Mouse (Mus musculus): Measurements from ENCODE around the gene Birc5. TPM values are rescaled to one million over a fixed set of nuclear protein-coding genes. Genes with fewer than 3 reads are reported as not detected.

The Birc5 gene
- polyA plus RNA-seq (2014; fragmentation: Illumina TruSeq; extraction: RNeasy Lipid Tissue Mini Kit (QIAGEN cat#74804); ENCODE audit: low read depth, low replicate concordance): 20.3 TPM

GRCm38 (mm10) chr11:117848985-117849671 lies at the start of gene Birc5:
Gene Birc5 (plus strand): TSS chr11:117849251.

GRCm38 (mm10) chr11:117809407-117810311 lies 39.4 kb upstream of the Birc5 start, which contains the start of the genes Gm20708 and Syngr2:
Gene Gm20708 (plus strand): TSS chr11:117809668.
Gene Syngr2 (plus strand): TSS chr11:117809668.

GRCm38 (mm10) chr11:117825333-117826101 lies 23.5 kb upstream of the Birc5 start, which contains the start of the genes Afmid and Tk1:
Gene Afmid (plus strand): TSS chr11:117825924.
Gene Tk1 (minus strand): TSS chr11:117826092.

GRCm38 (mm10) chr11:117860601-117861000 lies 11.6 kb downstream of the Birc5 start, which contains the start of gene Tmem235:
Gene Tmem235 (plus strand): TSS chr11:117860752.

GRCm38 (mm10) chr11:117872861-117873608 lies 24.0 kb downstream of the Birc5 start, which contains the start of gene Tha1:
Gene Tha1 (minus strand): TSS chr11:117873481.

Other genes starting within 250 kb of the Birc5 start
- gene Tnrc6c, start 195.0 kb upstream of the Birc5 start, polyA plus RNA-seq (2014; fragmentation: Illumina TruSeq; extraction: RNeasy Lipid Tissue Mini Kit (QIAGEN cat#74804); ENCODE audit: low read depth, low replicate concordance): 10.0 TPM
- 2.1 TPM for gene Tmc8, start 67.2 kb upstream of the Birc5 start, polyA plus RNA-seq (2014; fragmentation: Illumina TruSeq; extraction: RNeasy Lipid Tissue Mini Kit (QIAGEN cat#74804); ENCODE audit: low read depth, low replicate concordance)
- 1.5 TPM for gene Tmc6, start 67.1 kb upstream of the Birc5 start, polyA plus RNA-seq (2014; fragmentation: Illumina TruSeq; extraction: RNeasy Lipid Tissue Mini Kit (QIAGEN cat#74804); ENCODE audit: low read depth, low replicate concordance)
- gene 6030468B19Rik, start 51.6 kb upstream of the Birc5 start, polyA plus RNA-seq (2014; fragmentation: Illumina TruSeq; extraction: RNeasy Lipid Tissue Mini Kit (QIAGEN cat#74804); ENCODE audit: low read depth, low replicate concordance): not detected
- 5.9 TPM for gene Gm20708, start 39.6 kb upstream of the Birc5 start, polyA plus RNA-seq (2014; fragmentation: Illumina TruSeq; extraction: RNeasy Lipid Tissue Mini Kit (QIAGEN cat#74804); ENCODE audit: low read depth, low replicate concordance)
- 13.9 TPM for gene Syngr2, start 39.6 kb upstream of the Birc5 start, polyA plus RNA-seq (2014; fragmentation: Illumina TruSeq; extraction: RNeasy Lipid Tissue Mini Kit (QIAGEN cat#74804); ENCODE audit: low read depth, low replicate concordance)
- gene Afmid, start 23.3 kb upstream of the Birc5 start, polyA plus RNA-seq (2014; fragmentation: Illumina TruSeq; extraction: RNeasy Lipid Tissue Mini Kit (QIAGEN cat#74804); ENCODE audit: low read depth, low replicate concordance): 1.6 TPM
- 1.1 TPM for gene Tk1, start 23.2 kb upstream of the Birc5 start, polyA plus RNA-seq (2014; fragmentation: Illumina TruSeq; extraction: RNeasy Lipid Tissue Mini Kit (QIAGEN cat#74804); ENCODE audit: low read depth, low replicate concordance)
- not detected for gene Tmem235, start 11.5 kb downstream of the Birc5 start, polyA plus RNA-seq (2014; fragmentation: Illumina TruSeq; extraction: RNeasy Lipid Tissue Mini Kit (QIAGEN cat#74804); ENCODE audit: low read depth, low replicate concordance)
- 0.82 TPM for gene Tha1, start 24.2 kb downstream of the Birc5 start, polyA plus RNA-seq (2014; fragmentation: Illumina TruSeq; extraction: RNeasy Lipid Tissue Mini Kit (QIAGEN cat#74804); ENCODE audit: low read depth, low replicate concordance)
- gene Socs3, start 120.8 kb downstream of the Birc5 start, polyA plus RNA-seq (2014; fragmentation: Illumina TruSeq; extraction: RNeasy Lipid Tissue Mini Kit (QIAGEN cat#74804); ENCODE audit: low read depth, low replicate concordance): 0.98 TPM
- 4.2 TPM for gene Pgs1, start 137.0 kb downstream of the Birc5 start, polyA plus RNA-seq (2014; fragmentation: Illumina TruSeq; extraction: RNeasy Lipid Tissue Mini Kit (QIAGEN cat#74804); ENCODE audit: low read depth, low replicate concordance)

Data from sigmoid colon, adult 10 weeks (tissue).